Mouse (Mus musculus) MEL (cell line): ENCODE data around the gene Foxf1. TPM values are rescaled to one million over a fixed set of nuclear protein-coding genes. Genes with fewer than 3 reads are reported as not detected.

ENCODE experiments used
- DNase-seq: peaks from one replicate; pipeline ENCODE4 v3.0.0; 2011; ENCODE audit warnings: low read depth, low spot score
- H3K27ac ChIP-seq: 2 replicates; pipeline ENCODE4 v1.5.1; 2012; ENCODE audit warnings: low read depth, mild to moderate bottlenecking, control low read depth, low read length, moderate library complexity; ENCODE audit not compliant: control insufficient read depth
- H3K27me3 ChIP-seq, 2 experiments: fragments of 150-350 bp in 1 of 2; sonication (generic) in 1 of 2; 2 replicates each; pipeline ENCODE4 v1.6.1; 2012; ENCODE audit warnings: low read length in 2 of 2, mild to moderate bottlenecking in 2 of 2, improper control_type of control experiment in 1 of 2, moderate library complexity in 1 of 2; ENCODE audit not compliant: insufficient read depth in 2 of 2, control insufficient read depth in 1 of 2
- H3K36me3 ChIP-seq, 2 experiments: 2 replicates each; pipeline ENCODE4 v1.6.1; 2012 to 2014; ENCODE audit warnings: low read length in 2 of 2, improper control_type of control experiment in 1 of 2, inconsistent platforms in 1 of 2, mild to moderate bottlenecking in 1 of 2; ENCODE audit not compliant: insufficient read depth in 2 of 2, control insufficient read depth in 1 of 2
- H3K4me1 ChIP-seq, 2 experiments: fragments of 150-350 bp in 1 of 2; sonication (generic) in 1 of 2; 2 replicates each; pipeline ENCODE4 v1.6.1; 2012; ENCODE audit warnings: low read length in 2 of 2, improper control_type of control experiment in 1 of 2, mild to moderate bottlenecking in 1 of 2; ENCODE audit not compliant: insufficient read depth in 2 of 2, control insufficient read depth in 1 of 2
- H3K4me3 ChIP-seq, 2 experiments: fragments of 150-350 bp in 1 of 2; sonication (generic) in 1 of 2; 2 replicates each; pipeline ENCODE4 v1.5.1; 2012; ENCODE audit warnings: low read depth in 2 of 2, low read length in 2 of 2, mild to moderate bottlenecking in 2 of 2, moderate library complexity in 2 of 2, control low read depth in 1 of 2, improper control_type of control experiment in 1 of 2; ENCODE audit not compliant: control insufficient read depth in 1 of 2, insufficient read depth in 1 of 2
- H3K79me2 ChIP-seq: 2 replicates; pipeline ENCODE4 v1.6.1; 2012; ENCODE audit warnings: mild to moderate bottlenecking, low read length, moderate library complexity; ENCODE audit not compliant: control insufficient read depth, poor library complexity, insufficient read depth
- H3K9ac ChIP-seq: 2 replicates; pipeline ENCODE4 v1.6.1; 2012; ENCODE audit warnings: low read depth, mild to moderate bottlenecking, control low read depth, low read length, moderate library complexity; ENCODE audit not compliant: control insufficient read depth, poor library complexity, severe bottlenecking
- H3K9me3 ChIP-seq: fragments of 150-350 bp; sonication (generic); replicated peaks from 2 replicates; pipeline ENCODE4 v1.6.1; 2012; ENCODE audit warnings: mild to moderate bottlenecking, low read length, improper control_type of control experiment, moderate library complexity; ENCODE audit not compliant: insufficient read depth
- BHLHE40 ChIP-seq: IDR thresholded peaks from 2 replicates; pipeline ENCODE4 v1.6.1; 2012; ENCODE audit warnings: low read depth, mild to moderate bottlenecking, inconsistent platforms, low read length, improper control_type of control experiment, borderline replicate concordance
- CHD1 ChIP-seq: IDR thresholded peaks from 2 replicates; pipeline ENCODE4 v1.6.1; 2012; ENCODE audit warnings: low read depth, mild to moderate bottlenecking, inconsistent platforms, low read length, improper control_type of control experiment
- CHD2 ChIP-seq: IDR thresholded peaks from 2 replicates; pipeline ENCODE4 v1.6.1; 2011; ENCODE audit warnings: low read length, improper control_type of control experiment
- CTCF ChIP-seq, 3 experiments: IDR thresholded peaks in 2 of 3; conservative IDR thresholded peaks in 1 of 3; 2 replicates each; pipeline ENCODE4 v1.5.1; 2011 to 2012; ENCODE audit warnings: low read length in 3 of 3, low read depth in 2 of 3, mild to moderate bottlenecking in 2 of 3, improper control_type of control experiment in 1 of 3, inconsistent platforms in 1 of 3, mixed read lengths in 1 of 3, moderate library complexity in 1 of 3; ENCODE audit not compliant: control insufficient read depth in 1 of 3, insufficient read depth in 1 of 3, poor library complexity in 1 of 3, severe bottlenecking in 1 of 3
- E2F4 ChIP-seq: IDR thresholded peaks from 2 replicates; pipeline ENCODE4 v1.6.1; 2011; ENCODE audit warnings: low read depth, low read length, improper control_type of control experiment, borderline replicate concordance
- ELF1 ChIP-seq: IDR thresholded peaks from 2 replicates; pipeline ENCODE4 v1.6.1; 2014; ENCODE audit warnings: low read depth, mild to moderate bottlenecking, inconsistent platforms, low read length, improper control_type of control experiment, moderate library complexity
- EP300 ChIP-seq, 2 experiments: IDR thresholded peaks; 2 replicates each; pipeline ENCODE4 v1.6.1; 2011; ENCODE audit warnings: improper control_type of control experiment in 2 of 2, low read length in 2 of 2, low read depth in 1 of 2, mild to moderate bottlenecking in 1 of 2
- ETS1 ChIP-seq: IDR thresholded peaks from 2 replicates; pipeline ENCODE4 v1.6.1; 2012; ENCODE audit warnings: low read depth, mild to moderate bottlenecking, inconsistent platforms, low read length, improper control_type of control experiment, moderate library complexity
- GABPA ChIP-seq: IDR thresholded peaks from 2 replicates; pipeline ENCODE4 v1.6.1; 2012; ENCODE audit warnings: low read depth, mild to moderate bottlenecking, inconsistent platforms, low read length, improper control_type of control experiment, moderate library complexity
- GATA1 ChIP-seq: IDR thresholded peaks from 2 replicates; pipeline ENCODE4 v1.6.1; 2011; ENCODE audit warnings: low read depth, low read length, improper control_type of control experiment
- HCFC1 ChIP-seq: IDR thresholded peaks from 2 replicates; pipeline ENCODE4 v1.6.1; 2012; ENCODE audit warnings: low read depth, mild to moderate bottlenecking, inconsistent platforms, low read length, improper control_type of control experiment, moderate library complexity
- JUND ChIP-seq: IDR thresholded peaks from 2 replicates; pipeline ENCODE4 v1.6.1; 2011; ENCODE audit warnings: low read depth, mild to moderate bottlenecking, improper control_type of control experiment, low read length
- KAT2A ChIP-seq: conservative IDR thresholded peaks from 2 replicates; pipeline ENCODE4 v1.6.1; 2012; ENCODE audit warnings: low read depth, low read length, improper control_type of control experiment, inconsistent platforms
- MAX ChIP-seq: IDR thresholded peaks from 2 replicates; pipeline ENCODE4 v1.6.1; 2011; ENCODE audit warnings: low read length, improper control_type of control experiment
- MEF2A ChIP-seq: IDR thresholded peaks from 2 replicates; pipeline ENCODE4 v1.6.1; 2014; ENCODE audit warnings: low read depth, mild to moderate bottlenecking, inconsistent platforms, low read length, improper control_type of control experiment; ENCODE audit not compliant: poor library complexity, insufficient replicate concordance, severe bottlenecking; ENCODE audit errors: extremely low read depth
- MXI1 ChIP-seq: IDR thresholded peaks from 2 replicates; pipeline ENCODE4 v1.6.1; 2011; ENCODE audit warnings: mild to moderate bottlenecking, low read depth, low read length, improper control_type of control experiment
- MYB ChIP-seq: IDR thresholded peaks from 2 replicates; pipeline ENCODE4 v1.6.1; 2011; ENCODE audit warnings: mild to moderate bottlenecking, low read depth, low read length, improper control_type of control experiment
- MYC ChIP-seq: IDR thresholded peaks from 2 replicates; pipeline ENCODE4 v1.6.1; 2011; ENCODE audit warnings: low read depth, mild to moderate bottlenecking, low read length, improper control_type of control experiment, moderate library complexity
- NELFE ChIP-seq: IDR thresholded peaks from 2 replicates; pipeline ENCODE4 v1.6.1; 2011; ENCODE audit warnings: low read depth, low read length, improper control_type of control experiment
- NRF1 ChIP-seq: IDR thresholded peaks from 2 replicates; pipeline ENCODE4 v1.6.1; 2014; ENCODE audit warnings: low read depth, mild to moderate bottlenecking, inconsistent platforms, low read length, improper control_type of control experiment, moderate library complexity; ENCODE audit not compliant: poor library complexity, insufficient read depth, severe bottlenecking
- POLR2A ChIP-seq, 2 experiments: IDR thresholded peaks; 2 replicates each; pipeline ENCODE4 v1.6.1; 2011 to 2012; ENCODE audit warnings: low read length in 2 of 2, mild to moderate bottlenecking in 2 of 2, control low read depth in 1 of 2, improper control_type of control experiment in 1 of 2, low read depth in 1 of 2, moderate library complexity in 1 of 2; ENCODE audit not compliant: control insufficient read depth in 1 of 2, insufficient read depth in 1 of 2, poor library complexity in 1 of 2
- POLR2AphosphoS2 ChIP-seq: IDR thresholded peaks from 2 replicates; pipeline ENCODE4 v1.6.1; 2011; ENCODE audit warnings: low read length, improper control_type of control experiment
- POLR2AphosphoS5 ChIP-seq: IDR thresholded peaks from 2 replicates; pipeline ENCODE4 v1.6.1; 2012; ENCODE audit warnings: low read depth, borderline replicate concordance, mild to moderate bottlenecking, inconsistent platforms, low read length, moderate library complexity, mixed read lengths
- SMC3 ChIP-seq: IDR thresholded peaks from 2 replicates; pipeline ENCODE4 v1.6.1; 2011; ENCODE audit warnings: low read depth, low read length, improper control_type of control experiment
- TBP ChIP-seq: IDR thresholded peaks from 2 replicates; pipeline ENCODE4 v1.8.0; 2011; ENCODE audit warnings: low read depth, low read length, improper control_type of control experiment
- TCF12 ChIP-seq: IDR thresholded peaks from 2 replicates; pipeline ENCODE4 v1.6.1; 2014; ENCODE audit warnings: low read depth, mild to moderate bottlenecking, inconsistent platforms, low read length, improper control_type of control experiment, moderate library complexity
- UBTF ChIP-seq: IDR thresholded peaks from 2 replicates; pipeline ENCODE4 v1.6.1; 2012; ENCODE audit warnings: low read depth, mild to moderate bottlenecking, inconsistent platforms, low read length, improper control_type of control experiment, moderate library complexity, borderline replicate concordance; ENCODE audit not compliant: insufficient read depth
- USF1 ChIP-seq: IDR thresholded peaks from 2 replicates; pipeline ENCODE4 v1.6.1; 2014; ENCODE audit warnings: low read depth, mild to moderate bottlenecking, inconsistent platforms, low read length, improper control_type of control experiment, moderate library complexity
- ZC3H11A ChIP-seq: IDR thresholded peaks from 2 replicates; pipeline ENCODE4 v1.6.1; 2012; ENCODE audit warnings: low read depth, mild to moderate bottlenecking, inconsistent platforms, low read length, improper control_type of control experiment
- ZKSCAN1 ChIP-seq: IDR thresholded peaks from 2 replicates; pipeline ENCODE4 v1.6.1; 2012; ENCODE audit warnings: low read depth, mild to moderate bottlenecking, inconsistent platforms, low read length, improper control_type of control experiment, moderate library complexity
- ZMIZ1 ChIP-seq: IDR thresholded peaks from 2 replicates; pipeline ENCODE4 v1.6.1; 2012; ENCODE audit warnings: low read depth, mild to moderate bottlenecking, inconsistent platforms, low read length, improper control_type of control experiment, moderate library complexity
- ZNF384 ChIP-seq: IDR thresholded peaks from 2 replicates; pipeline ENCODE4 v1.6.1; 2012; ENCODE audit warnings: low read depth, mild to moderate bottlenecking, inconsistent platforms, low read length, improper control_type of control experiment
- polyA plus RNA-seq, 2 experiments: library from polyadenylated mRNA; stranded (reverse) in 1 of 2; unstranded in 1 of 2; fragments of >175 nt in 1 of 2; fragments of >200 nt in 1 of 2; gene quantifications; 2 replicates each; pipeline versions ENCODE4 v1.2.1 to v1.2.4; 2012; ENCODE audit warnings: low replicate concordance in 2 of 2, low read depth in 1 of 2; ENCODE audit not compliant: insufficient read length in 2 of 2, insufficient read depth in 1 of 2, missing spikeins in 1 of 2
- total RNA-seq: library from RNA; depleted of rRNA; stranded (reverse); fragments of 300-350 nt; gene quantifications from 2 replicates; pipeline ENCODE4 v1.2.3, GENCODE M21; 2012

The Foxf1 gene
- total and polyA plus RNA-seq, 3 experiments, result not detected

DNA sequence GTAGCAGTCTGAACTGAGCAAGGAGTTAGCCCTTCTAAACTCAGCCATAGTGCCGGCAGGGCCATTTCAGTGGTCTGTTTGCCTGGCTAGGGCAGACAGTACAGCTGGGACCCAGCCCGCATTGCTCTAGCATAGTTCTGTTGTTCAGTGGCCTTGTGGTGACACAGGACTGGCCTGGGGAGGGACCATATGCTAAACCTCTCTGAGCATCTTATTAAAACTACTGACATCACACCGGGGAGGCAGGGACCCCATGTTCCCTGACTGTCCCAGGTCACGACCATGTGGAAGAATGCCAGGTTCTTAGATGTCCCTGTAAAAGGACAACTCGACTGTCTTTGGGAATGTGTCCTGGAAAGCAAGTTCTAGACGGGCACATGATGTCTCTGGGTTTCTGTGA lies 8.0 kb downstream of the Foxf1 start:
- no peaks in the 10 kb centered on the region for H3K36me3 ChIP-seq
- no peak for TF ChIP-seq ZMIZ1
- TF ChIP-seq CTCF (IDR thresholded peaks at IDR 0.05 in 2 of 3, conservative IDR thresholded peaks at IDR 0.05 in 1 of 3; ENCODE audit: control insufficient read depth in 1 of 3, insufficient read depth in 1 of 3, low read depth in 2 of 3, low read length in 3 of 3, poor library complexity in 1 of 3, severe bottlenecking in 1 of 3), result no peak
- TF ChIP-seq ZC3H11A, result no peak
- no peak for TF ChIP-seq TBP
- TF ChIP-seq, all 39 proteins: peak for 0
- no peaks in the 10 kb centered on the region for H3K9me3 ChIP-seq
- no peak overlapping the region for H3K9ac ChIP-seq
- H3K79me2 ChIP-seq, result no peaks in the 10 kb centered on the region
- H3K4me3 ChIP-seq, result no peak overlapping the region
- H3K27me3 ChIP-seq, result no peaks in the 10 kb centered on the region
- no peak for DNase-seq
- H3K27ac ChIP-seq, result no peak overlapping the region
- H3K4me1 ChIP-seq, result no peaks in the 10 kb centered on the region

DNA sequence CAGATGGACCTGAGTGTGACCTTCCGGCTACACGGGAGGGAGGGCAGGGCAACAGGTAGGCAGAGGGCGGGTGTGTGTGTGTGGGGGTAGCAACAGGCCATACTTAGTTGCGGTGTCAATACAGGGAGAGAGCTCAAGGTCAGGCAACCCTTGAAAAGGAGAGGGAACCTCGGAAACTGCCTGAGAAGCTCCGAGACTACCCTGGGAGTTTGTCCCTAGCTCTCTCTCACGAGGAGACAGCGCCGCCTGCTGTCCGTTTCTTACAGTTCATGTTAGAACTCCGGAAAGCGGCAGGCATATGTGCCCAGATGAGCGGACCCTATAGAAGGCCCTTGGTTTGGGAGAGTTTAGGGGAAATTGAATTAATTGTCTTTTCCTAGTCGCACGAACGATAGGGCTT lies 8.4 kb downstream of the Foxf1 start:
- H3K4me1 ChIP-seq, result no peaks in the 10 kb centered on the region
- no peak overlapping the region for H3K27ac ChIP-seq
- H3K9ac ChIP-seq, result no peak overlapping the region
- no peak overlapping the region for H3K4me3 ChIP-seq
- peak; percentile 79 for DNase-seq
- H3K79me2 ChIP-seq, result no peaks in the 10 kb centered on the region
- no peaks in the 10 kb centered on the region for H3K36me3 ChIP-seq
- H3K9me3 ChIP-seq, result no peaks in the 10 kb centered on the region
- H3K27me3 ChIP-seq, result no peaks in the 10 kb centered on the region
- TF ChIP-seq MEF2A, result no peak
- TF ChIP-seq NELFE, result no peak
- no peak for TF ChIP-seq MYC
- TF ChIP-seq BHLHE40, result no peak
- no peak for TF ChIP-seq POLR2AphosphoS2
- TF ChIP-seq POLR2A (IDR thresholded peaks at IDR 0.05; ENCODE audit: control insufficient read depth in 1 of 2, insufficient read depth in 1 of 2, low read depth in 1 of 2, low read length in 2 of 2, poor library complexity in 1 of 2), result no peak
- no peak for TF ChIP-seq ZNF384
- no peak for TF ChIP-seq UBTF
- no peak for TF ChIP-seq JUND
- TF ChIP-seq MXI1, result no peak
- TF ChIP-seq POLR2AphosphoS5, result no peak
- TF ChIP-seq SMC3, result peak; percentile 90
- no peak for TF ChIP-seq ETS1
- TF ChIP-seq CHD2, result no peak
- TF ChIP-seq KAT2A, result no peak
- TF ChIP-seq CHD1, result no peak
- no peak for TF ChIP-seq NRF1
- TF ChIP-seq GABPA, result no peak
- TF ChIP-seq GATA1, result no peak
- no peak for TF ChIP-seq HCFC1
- TF ChIP-seq EP300 (IDR thresholded peaks at IDR 0.05; ENCODE audit: low read depth in 1 of 2, low read length in 2 of 2), result no peak
- TF ChIP-seq USF1, result no peak
- TF ChIP-seq MYB, result no peak
- TF ChIP-seq CTCF (IDR thresholded peaks at IDR 0.05 in 2 of 3, conservative IDR thresholded peaks at IDR 0.05 in 1 of 3; ENCODE audit: control insufficient read depth in 1 of 3, insufficient read depth in 1 of 3, low read depth in 2 of 3, low read length in 3 of 3, poor library complexity in 1 of 3, severe bottlenecking in 1 of 3), result peak; percentile 87 to 94 (median 94)
- TF ChIP-seq TCF12, result peak; percentile 15; the same call in 1 of the 2 replicates
- no peak for TF ChIP-seq MAX
- TF ChIP-seq E2F4, result no peak
- TF ChIP-seq ZKSCAN1, result no peak
- 0 out of 2 replicates have a peak, but pooled peaks have one; percentile 42 for TF ChIP-seq ELF1
- peak; percentile 84 for TF ChIP-seq ZC3H11A
- no peak for TF ChIP-seq TBP
